Mouse (Mus musculus): Measurements from ENCODE around the gene Iqschfp. TPM values are rescaled to one million over a fixed set of nuclear protein-coding genes. Genes with fewer than 3 reads are reported as not detected.
A peak's percentile ranks its signal among the peaks of the same experiment; 100 is the strongest.

Gene Iqschfp
- polyA plus RNA-seq, 1 experiment from 2014 or later = 5.3 TPM

GRCm38 (mm10) chr3:68428081-68428480, 536.0 kb downstream of the Iqschfp start:
- H3K4me1 ChIP-seq (replicated peaks; ENCODE audit: control insufficient read depth, insufficient read depth, low read length) = no peaks in the 10 kb centered on the region
- H3K4me2 ChIP-seq (ENCODE audit: low read length) = no peak overlapping the region
- no peaks in the 10 kb centered on the region for H3K27me3 ChIP-seq (replicated peaks; ENCODE audit: control insufficient read depth, insufficient read depth, low read length)
- 89% methylated on average over 5 of the region's 5 CpGs for WGBS
- H3K9ac ChIP-seq (replicated peaks; ENCODE audit: low read depth, low read length) = no peak overlapping the region
- no peaks in the 10 kb centered on the region for H3K9me3 ChIP-seq (ENCODE audit: control insufficient read depth, low read length)
- H3K36me3 ChIP-seq (ENCODE audit: control insufficient read depth, insufficient read depth) = no peaks in the 10 kb centered on the region
- ATAC-seq = no peak
- H3K27ac ChIP-seq (ENCODE audit: low read length) = no peak overlapping the region
- H3K4me3 ChIP-seq (replicated peaks; ENCODE audit: low read length) = no peak overlapping the region

GRCm38 (mm10) chr3:68434435-68434834, 542.4 kb downstream of the Iqschfp start:
- Histone ChIP-seq H3K27me3 (replicated peaks; ENCODE audit: control insufficient read depth, insufficient read depth, low read length) (no peaks in the 10 kb centered on the region), H3K4me2 (ENCODE audit: low read length) (no peak overlapping the region), H3K4me3 (replicated peaks; ENCODE audit: low read length) (no peak overlapping the region), H3K9me3 (ENCODE audit: control insufficient read depth, low read length) (no peaks in the 10 kb centered on the region), H3K9ac (replicated peaks; ENCODE audit: low read depth, low read length) (no peak overlapping the region), H3K27ac (ENCODE audit: low read length) (no peak overlapping the region), H3K36me3 (ENCODE audit: control insufficient read depth, insufficient read depth) (no peaks in the 10 kb centered on the region), H3K4me1 (replicated peaks; ENCODE audit: control insufficient read depth, insufficient read depth, low read length) (no peaks in the 10 kb centered on the region)
- ATAC-seq = peak; percentile 58
- WGBS = 19% methylated on average over 7 of the region's 7 CpGs

- no peak overlapping the region for H3K27ac ChIP-seq (ENCODE audit: low read length)
Observed at GRCm38 (mm10) chr3:68434897-68435296, 542.9 kb downstream of the Iqschfp start.

GRCm38 (mm10) chr3:68448480-68448879, 556.4 kb downstream of the Iqschfp start:
- Histone ChIP-seq H3K9me3 (ENCODE audit: control insufficient read depth, low read length) (no peaks in the 10 kb centered on the region), H3K36me3 (ENCODE audit: control insufficient read depth, insufficient read depth) (no peaks in the 10 kb centered on the region), H3K4me2 (ENCODE audit: low read length) (no peak overlapping the region), H3K4me3 (replicated peaks; ENCODE audit: low read length) (no peak overlapping the region), H3K27me3 (replicated peaks; ENCODE audit: control insufficient read depth, insufficient read depth, low read length) (no peaks in the 10 kb centered on the region), H3K9ac (replicated peaks; ENCODE audit: low read depth, low read length) (no peak overlapping the region), H3K27ac (ENCODE audit: low read length) (no peak overlapping the region), H3K4me1 (replicated peaks; ENCODE audit: control insufficient read depth, insufficient read depth, low read length) (no peaks in the 10 kb centered on the region)
- WGBS = 85% methylated on average over 2 of the region's 2 CpGs
- no peak for ATAC-seq

More at GRCm38 (mm10) chr3:68434897-68435296, 542.9 kb downstream of the Iqschfp start:
- Histone ChIP-seq H3K27me3 (replicated peaks; ENCODE audit: control insufficient read depth, insufficient read depth, low read length) (no peaks in the 10 kb centered on the region), H3K9me3 (ENCODE audit: control insufficient read depth, low read length) (no peaks in the 10 kb centered on the region), H3K4me1 (replicated peaks; ENCODE audit: control insufficient read depth, insufficient read depth, low read length) (no peaks in the 10 kb centered on the region), H3K9ac (replicated peaks; ENCODE audit: low read depth, low read length) (no peak overlapping the region), H3K4me2 (ENCODE audit: low read length) (no peak overlapping the region), H3K36me3 (ENCODE audit: control insufficient read depth, insufficient read depth) (no peaks in the 10 kb centered on the region), H3K4me3 (replicated peaks; ENCODE audit: low read length) (no peak overlapping the region)
- ATAC-seq = peak; percentile 65
- 31% methylated on average over 2 of the region's 2 CpGs for WGBS

- H3K9ac ChIP-seq (replicated peaks; ENCODE audit: low read depth, low read length) = no peak overlapping the region
- H3K27ac ChIP-seq (ENCODE audit: low read length) = no peak overlapping the region
- no peak overlapping the region for H3K4me2 ChIP-seq (ENCODE audit: low read length)
- ATAC-seq = no peak
- H3K9me3 ChIP-seq (ENCODE audit: control insufficient read depth, low read length) = no peaks in the 10 kb centered on the region
- H3K36me3 ChIP-seq (ENCODE audit: control insufficient read depth, insufficient read depth) = no peaks in the 10 kb centered on the region
- H3K27me3 ChIP-seq (replicated peaks; ENCODE audit: control insufficient read depth, insufficient read depth, low read length) = no peaks in the 10 kb centered on the region
- H3K4me3 ChIP-seq (replicated peaks; ENCODE audit: low read length) = no peak overlapping the region
- WGBS = 96% methylated on average over 1 of the region's 1 CpGs
- no peaks in the 10 kb centered on the region for H3K4me1 ChIP-seq (replicated peaks; ENCODE audit: control insufficient read depth, insufficient read depth, low read length)
Observed at GRCm38 (mm10) chr3:68451634-68452033, 559.6 kb downstream of the Iqschfp start.

- Histone ChIP-seq H3K27me3 (replicated peaks; ENCODE audit: control insufficient read depth, insufficient read depth, low read length) (no peaks in the 10 kb centered on the region), H3K36me3 (ENCODE audit: control insufficient read depth, insufficient read depth) (no peaks in the 10 kb centered on the region), H3K9me3 (ENCODE audit: control insufficient read depth, low read length) (no peaks in the 10 kb centered on the region), H3K4me1 (replicated peaks; ENCODE audit: control insufficient read depth, insufficient read depth, low read length) (no peaks in the 10 kb centered on the region), H3K4me2 (ENCODE audit: low read length) (no peak overlapping the region), H3K4me3 (replicated peaks; ENCODE audit: low read length) (no peak overlapping the region), H3K9ac (replicated peaks; ENCODE audit: low read depth, low read length) (no peak overlapping the region), H3K27ac (ENCODE audit: low read length) (no peak overlapping the region)
- ATAC-seq = no peak
- 31% methylated on average over 5 of the region's 5 CpGs for WGBS
Observed at GRCm38 (mm10) chr3:68453266-68453665, 561.2 kb downstream of the Iqschfp start.

- WGBS = 70% methylated on average over 10 of the region's 10 CpGs
Observed at GRCm38 (mm10) chr3:68453719-68454455, 561.9 kb downstream of the Iqschfp start.

GRCm38 (mm10) chr3:68466643-68467042, 574.6 kb downstream of the Iqschfp start:
- Histone ChIP-seq H3K9ac (replicated peaks; ENCODE audit: low read depth, low read length) (no peak overlapping the region), H3K9me3 (ENCODE audit: control insufficient read depth, low read length) (no peaks in the 10 kb centered on the region), H3K4me3 (replicated peaks; ENCODE audit: low read length) (no peak overlapping the region), H3K27me3 (replicated peaks; ENCODE audit: control insufficient read depth, insufficient read depth, low read length) (no peaks in the 10 kb centered on the region; the same call in 1 of the 2 replicates), H3K36me3 (ENCODE audit: control insufficient read depth, insufficient read depth) (no peaks in the 10 kb centered on the region), H3K4me2 (ENCODE audit: low read length) (no peak overlapping the region), H3K27ac (ENCODE audit: low read length) (no peak overlapping the region), H3K4me1 (replicated peaks; ENCODE audit: control insufficient read depth, insufficient read depth, low read length) (peaks cover 18% of the 10 kb centered on the region)
- whole genome bisulfite sequencing = 19% methylated on average over 5 of the region's 5 CpGs
- peak; percentile 68 for ATAC-seq

More at GRCm38 (mm10) chr3:68453719-68454455, 561.9 kb downstream of the Iqschfp start:
- no peak for ATAC-seq
- H3K4me1 ChIP-seq (replicated peaks; ENCODE audit: control insufficient read depth, insufficient read depth, low read length) = no peaks in the 10 kb centered on the region
- H3K27me3 ChIP-seq (replicated peaks; ENCODE audit: control insufficient read depth, insufficient read depth, low read length) = no peaks in the 10 kb centered on the region
- H3K9ac ChIP-seq (replicated peaks; ENCODE audit: low read depth, low read length) = no peak overlapping the region
- H3K27ac ChIP-seq (ENCODE audit: low read length) = no peak overlapping the region
- H3K4me3 ChIP-seq (replicated peaks; ENCODE audit: low read length) = no peak overlapping the region
- no peaks in the 10 kb centered on the region for H3K9me3 ChIP-seq (ENCODE audit: control insufficient read depth, low read length)
- no peak overlapping the region for H3K4me2 ChIP-seq (ENCODE audit: low read length)
- no peaks in the 10 kb centered on the region for H3K36me3 ChIP-seq (ENCODE audit: control insufficient read depth, insufficient read depth)

- H3K36me3 ChIP-seq (ENCODE audit: control insufficient read depth, insufficient read depth) = no peaks in the 10 kb centered on the region
- H3K27me3 ChIP-seq (replicated peaks; ENCODE audit: control insufficient read depth, insufficient read depth, low read length) = no peaks in the 10 kb centered on the region; the same call in 1 of the 2 replicates
- no peaks in the 10 kb centered on the region for H3K9me3 ChIP-seq (ENCODE audit: control insufficient read depth, low read length)
- 9% methylated on average over 10 of the region's 10 CpGs for WGBS
- H3K4me2 ChIP-seq (ENCODE audit: low read length) = peak overlapping the region; percentile 5; the same call in 1 of the 2 replicates
- H3K4me1 ChIP-seq (replicated peaks; ENCODE audit: control insufficient read depth, insufficient read depth, low read length) = peaks cover 18% of the 10 kb centered on the region
- H3K27ac ChIP-seq (ENCODE audit: low read length) = no peak overlapping the region
- no peak for ATAC-seq
- H3K9ac ChIP-seq (replicated peaks; ENCODE audit: low read depth, low read length) = no peak overlapping the region
- no peak overlapping the region for H3K4me3 ChIP-seq (replicated peaks; ENCODE audit: low read length)
Observed at GRCm38 (mm10) chr3:68467941-68468687, 576.1 kb downstream of the Iqschfp start.
